Mouse (Mus musculus): ENCODE measurements around the gene Phlpp1. TPM values are rescaled to one million over a fixed set of nuclear protein-coding genes. Genes with fewer than 3 reads are reported as not detected.
A peak's percentile ranks its signal among the peaks of the same experiment; 100 is the strongest.

Gene Phlpp1
- polyA plus RNA-seq, 1 experiment from 2014 or later: 2.2 TPM

DNA sequence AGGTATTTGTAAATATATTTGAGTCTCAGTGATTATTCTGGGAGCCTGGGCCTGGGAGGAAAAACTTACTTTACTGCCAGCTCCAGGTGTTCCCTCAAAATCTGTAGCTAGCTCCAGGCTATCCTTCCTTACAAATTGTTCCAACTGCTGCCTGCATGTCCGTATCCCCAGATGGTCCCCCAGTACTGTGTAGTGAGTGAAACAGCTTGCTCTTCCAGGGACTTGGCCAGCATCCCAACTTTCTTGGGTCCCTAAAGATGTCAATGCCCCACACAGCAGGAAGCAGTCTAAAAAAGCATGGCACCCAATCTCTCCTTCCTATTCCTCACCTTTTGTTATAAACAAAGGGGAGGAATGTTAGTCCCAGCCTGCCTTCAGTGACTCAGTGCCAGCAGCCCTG lies 235.3 kb downstream of the Phlpp1 start:
- no peak overlapping the region for H3K27ac ChIP-seq (ENCODE audit: low read length)
- H3K4me3 ChIP-seq (replicated peaks; ENCODE audit: low read length): no peak overlapping the region
- no peak for ATAC-seq (ENCODE audit: insufficient read depth, low FRiP score)
- no peaks in the 10 kb centered on the region for H3K27me3 ChIP-seq (ENCODE audit: control insufficient read depth, insufficient read depth, low read length)
- no peak overlapping the region for H3K4me2 ChIP-seq (ENCODE audit: low read depth, low read length)
- no peaks in the 10 kb centered on the region for H3K9me3 ChIP-seq (replicated peaks; ENCODE audit: control insufficient read depth, low read length)
- H3K36me3 ChIP-seq (ENCODE audit: control insufficient read depth, insufficient read depth, low read length): no peaks in the 10 kb centered on the region
- no peaks in the 10 kb centered on the region for H3K4me1 ChIP-seq (ENCODE audit: control insufficient read depth, insufficient read depth, low read length)
- WGBS: 56% methylated on average over 1 of the region's 1 CpGs
- H3K9ac ChIP-seq (ENCODE audit: low read length): no peak overlapping the region

- Histone ChIP-seq H3K36me3 (ENCODE audit: control insufficient read depth, insufficient read depth, low read length) (no peaks in the 10 kb centered on the region), H3K4me1 (ENCODE audit: control insufficient read depth, insufficient read depth, low read length) (no peaks in the 10 kb centered on the region), H3K9me3 (replicated peaks; ENCODE audit: control insufficient read depth, low read length) (no peaks in the 10 kb centered on the region), H3K27me3 (ENCODE audit: control insufficient read depth, insufficient read depth, low read length) (no peaks in the 10 kb centered on the region), H3K9ac (ENCODE audit: low read length) (no peak overlapping the region), H3K4me2 (ENCODE audit: low read depth, low read length) (no peak overlapping the region), H3K27ac (ENCODE audit: low read length) (no peak overlapping the region), H3K4me3 (replicated peaks; ENCODE audit: low read length) (no peak overlapping the region)
- WGBS: 40% methylated on average over 7 of the region's 7 CpGs
- ATAC-seq (ENCODE audit: insufficient read depth, low FRiP score): no peak
Observed at GRCm38 (mm10) chr1:106407963-106408440, 236.4 kb downstream of the Phlpp1 start.

DNA sequence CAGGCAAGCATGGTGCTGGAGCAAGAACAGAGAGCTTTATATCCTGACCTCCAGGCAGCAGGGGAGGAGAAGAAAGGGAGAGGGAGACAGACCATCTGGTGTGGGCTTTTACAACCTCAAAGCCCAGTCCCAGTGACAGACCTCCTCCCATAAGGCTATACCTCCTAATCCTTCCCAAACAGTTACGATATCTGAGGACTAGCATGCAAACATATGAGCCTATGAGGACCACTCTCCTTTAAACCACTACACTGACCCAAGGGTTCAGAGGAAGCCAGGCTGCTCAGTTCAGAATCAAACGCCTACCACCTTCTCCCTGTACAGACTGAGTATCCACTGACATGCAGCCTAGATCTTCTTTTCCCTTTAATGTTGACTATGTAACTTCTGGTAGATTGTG lies 239.3 kb downstream of the Phlpp1 start:
- H3K9me3 ChIP-seq (replicated peaks; ENCODE audit: control insufficient read depth, low read length): no peaks in the 10 kb centered on the region
- no peak overlapping the region for H3K4me2 ChIP-seq (ENCODE audit: low read depth, low read length)
- no peak for ATAC-seq (ENCODE audit: insufficient read depth, low FRiP score)
- no peaks in the 10 kb centered on the region for H3K36me3 ChIP-seq (ENCODE audit: control insufficient read depth, insufficient read depth, low read length)
- no peak overlapping the region for H3K4me3 ChIP-seq (replicated peaks; ENCODE audit: low read length)
- no peaks in the 10 kb centered on the region for H3K27me3 ChIP-seq (ENCODE audit: control insufficient read depth, insufficient read depth, low read length)
- WGBS: 58% methylated on average over 2 of the region's 2 CpGs
- H3K4me1 ChIP-seq (ENCODE audit: control insufficient read depth, insufficient read depth, low read length): no peaks in the 10 kb centered on the region
- no peak overlapping the region for H3K9ac ChIP-seq (ENCODE audit: low read length)
- H3K27ac ChIP-seq (ENCODE audit: low read length): no peak overlapping the region

- Histone ChIP-seq H3K4me3 (replicated peaks; ENCODE audit: low read length) (no peak overlapping the region), H3K27ac (ENCODE audit: low read length) (no peak overlapping the region), H3K9ac (ENCODE audit: low read length) (no peak overlapping the region), H3K9me3 (replicated peaks; ENCODE audit: control insufficient read depth, low read length) (no peaks in the 10 kb centered on the region), H3K4me2 (ENCODE audit: low read depth, low read length) (no peak overlapping the region), H3K4me1 (ENCODE audit: control insufficient read depth, insufficient read depth, low read length) (0 out of 2 replicates have a peak, but pooled peaks cover 2% of the 10 kb centered on the region), H3K36me3 (ENCODE audit: control insufficient read depth, insufficient read depth, low read length) (no peaks in the 10 kb centered on the region), H3K27me3 (ENCODE audit: control insufficient read depth, insufficient read depth, low read length) (no peaks in the 10 kb centered on the region)
- 33% methylated on average over 9 of the region's 9 CpGs for WGBS
- ATAC-seq (ENCODE audit: insufficient read depth, low FRiP score): no peak
Observed at GRCm38 (mm10) chr1:106425128-106425936, 253.8 kb downstream of the Phlpp1 start.

- Histone ChIP-seq H3K4me2 (ENCODE audit: low read depth, low read length) (no peak overlapping the region), H3K4me1 (ENCODE audit: control insufficient read depth, insufficient read depth, low read length) (0 out of 2 replicates have a peak, but pooled peaks cover 2% of the 10 kb centered on the region)
Observed at GRCm38 (mm10) chr1:106428170-106428569, 256.6 kb downstream of the Phlpp1 start.

GRCm38 (mm10) chr1:106428580-106428979 lies 257.0 kb downstream of the Phlpp1 start:
- no peak overlapping the region for H3K4me3 ChIP-seq (replicated peaks; ENCODE audit: low read length)
- no peak for ATAC-seq (ENCODE audit: insufficient read depth, low FRiP score)
- H3K9me3 ChIP-seq (replicated peaks; ENCODE audit: control insufficient read depth, low read length): no peaks in the 10 kb centered on the region
- no peaks in the 10 kb centered on the region for H3K36me3 ChIP-seq (ENCODE audit: control insufficient read depth, insufficient read depth, low read length)
- H3K27me3 ChIP-seq (ENCODE audit: control insufficient read depth, insufficient read depth, low read length): no peaks in the 10 kb centered on the region
- H3K27ac ChIP-seq (ENCODE audit: low read length): no peak overlapping the region
- WGBS: 72% methylated on average over 4 of the region's 4 CpGs
- 0 out of 2 replicates have a peak, but pooled peaks cover 2% of the 10 kb centered on the region for H3K4me1 ChIP-seq (ENCODE audit: control insufficient read depth, insufficient read depth, low read length)
- H3K4me2 ChIP-seq (ENCODE audit: low read depth, low read length): no peak overlapping the region
- peak overlapping the region; percentile 3; the same call in 1 of the 2 replicates for H3K9ac ChIP-seq (ENCODE audit: low read length)

More at GRCm38 (mm10) chr1:106428170-106428569, 256.6 kb downstream of the Phlpp1 start:
- no peak overlapping the region for H3K4me3 ChIP-seq (replicated peaks; ENCODE audit: low read length)
- no peak overlapping the region for H3K27ac ChIP-seq (ENCODE audit: low read length)
- ATAC-seq (ENCODE audit: insufficient read depth, low FRiP score): peak; percentile 68
- H3K36me3 ChIP-seq (ENCODE audit: control insufficient read depth, insufficient read depth, low read length): no peaks in the 10 kb centered on the region
- H3K9me3 ChIP-seq (replicated peaks; ENCODE audit: control insufficient read depth, low read length): no peaks in the 10 kb centered on the region
- H3K27me3 ChIP-seq (ENCODE audit: control insufficient read depth, insufficient read depth, low read length): no peaks in the 10 kb centered on the region
- peak overlapping the region; percentile 3; the same call in 1 of the 2 replicates for H3K9ac ChIP-seq (ENCODE audit: low read length)
- 38% methylated on average over 8 of the region's 8 CpGs for WGBS

DNA sequence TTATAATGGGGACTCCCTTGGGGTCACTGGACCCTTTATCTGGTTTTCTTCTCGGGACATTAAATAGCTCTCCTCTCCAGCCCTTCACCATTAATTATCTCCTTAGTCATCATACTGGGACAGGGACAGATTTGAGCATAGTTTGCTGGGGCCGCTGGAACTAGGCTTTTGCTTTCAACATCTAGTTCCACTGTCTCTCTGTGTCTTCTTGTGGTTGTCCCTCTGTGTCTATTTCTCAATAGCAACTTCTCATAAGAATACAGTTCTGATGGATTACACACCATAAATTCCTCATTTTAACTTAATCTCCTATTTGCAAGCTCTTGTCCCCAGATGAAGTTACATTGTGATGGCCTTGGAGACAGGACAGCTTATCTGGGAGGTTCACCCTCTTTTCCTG lies 262.0 kb downstream of the Phlpp1 start:
- Histone ChIP-seq H3K4me3 (replicated peaks; ENCODE audit: low read length) (no peak overlapping the region), H3K4me1 (ENCODE audit: control insufficient read depth, insufficient read depth, low read length) (no peaks in the 10 kb centered on the region), H3K4me2 (ENCODE audit: low read depth, low read length) (no peak overlapping the region), H3K9ac (ENCODE audit: low read length) (no peak overlapping the region), H3K27me3 (ENCODE audit: control insufficient read depth, insufficient read depth, low read length) (no peaks in the 10 kb centered on the region), H3K9me3 (replicated peaks; ENCODE audit: control insufficient read depth, low read length) (no peaks in the 10 kb centered on the region), H3K36me3 (ENCODE audit: control insufficient read depth, insufficient read depth, low read length) (no peaks in the 10 kb centered on the region), H3K27ac (ENCODE audit: low read length) (no peak overlapping the region)
- ATAC-seq (ENCODE audit: insufficient read depth, low FRiP score): no peak
- 46% methylated on average over 2 of the region's 2 CpGs for WGBS

Other genes with a start within 250 kb of the Phlpp1 start
- gene Zcchc2, start 181.3 kb upstream of the Phlpp1 start, polyA plus RNA-seq (2015; fragmentation: Nextera tagmentation; extraction: Ambion mirVana): 2.2 and 2.6 TPM in 2 replicates

Data from stomach, embryonic 16.5 days (tissue).